Mouse (Mus musculus) heart, embryonic 14.5 days (tissue): ENCODE measurements around the gene Abhd17b. TPM values are rescaled to one million over a fixed set of nuclear protein-coding genes. Genes with fewer than 3 reads are reported as not detected.

Experiments
- ATAC-seq: fragments of 200-750 bp; cut with Nextera tagmentation; 2 replicates; pipeline ENCODE4 v1.8.0; 2017; ENCODE audit warnings: low read depth, moderate TSS enrichment; ENCODE audit not compliant: insufficient number of reproducible peaks, insufficient read depth, low FRiP score
- H3K27ac ChIP-seq, 2 experiments: fragments of 200-500 bp in 1 of 2; fragments of 300-500 bp in 1 of 2; sonication (generic) in 1 of 2; replicated peaks in 1 of 2; 2 replicates each; pipeline ENCODE4 v1.5.1; 2012 to 2014; ENCODE audit warnings: low read depth in 2 of 2, low read length in 2 of 2, control low read depth in 1 of 2, mild to moderate bottlenecking in 1 of 2, mixed read lengths in 1 of 2; ENCODE audit not compliant: control insufficient read depth in 1 of 2, insufficient read depth in 1 of 2
- H3K27me3 ChIP-seq: fragments of 300-500 bp; sonication (generic); 2 replicates; pipeline ENCODE4 v1.6.1; 2014; ENCODE audit warnings: mild to moderate bottlenecking, low read length, control low read depth; ENCODE audit not compliant: control insufficient read depth, insufficient read depth
- H3K36me3 ChIP-seq: fragments of 300-500 bp; sonication (generic); 2 replicates; pipeline ENCODE4 v1.6.1; 2014; ENCODE audit warnings: mild to moderate bottlenecking, control low read depth, low read length, mixed read lengths; ENCODE audit not compliant: control insufficient read depth, insufficient read depth
- H3K4me1 ChIP-seq, 2 experiments: fragments of 200-500 bp in 1 of 2; fragments of 300-500 bp in 1 of 2; sonication (generic) in 1 of 2; 2 replicates each; pipeline ENCODE4 v1.6.1; 2012 to 2014; ENCODE audit warnings: low read length in 2 of 2, control low read depth in 1 of 2, mixed read lengths in 1 of 2; ENCODE audit not compliant: control insufficient read depth in 2 of 2, insufficient read depth in 2 of 2
- H3K4me2 ChIP-seq: fragments of 300-500 bp; sonication (generic); 2 replicates; pipeline ENCODE4 v1.6.1; 2014; ENCODE audit warnings: mild to moderate bottlenecking, low read length
- H3K4me3 ChIP-seq, 2 experiments: fragments of 200-500 bp in 1 of 2; fragments of 300-500 bp in 1 of 2; sonication (generic) in 1 of 2; 2 replicates each; pipeline ENCODE4 v1.5.1; 2012 to 2014; ENCODE audit warnings: low read length in 2 of 2, mild to moderate bottlenecking in 2 of 2, control low read depth in 1 of 2, low read depth in 1 of 2, moderate library complexity in 1 of 2; ENCODE audit not compliant: control insufficient read depth in 1 of 2, insufficient read depth in 1 of 2
- H3K9ac ChIP-seq: fragments of 300-500 bp; sonication (generic); 2 replicates; pipeline ENCODE4 v1.6.1; 2014; ENCODE audit warnings: mild to moderate bottlenecking, low read length
- H3K9me3 ChIP-seq: fragments of 300-500 bp; sonication (generic); 2 replicates; pipeline ENCODE4 v1.6.1; 2016; ENCODE audit warnings: low read length, control low read depth; ENCODE audit not compliant: control insufficient read depth
- WGBS: fragments of 180-500 bp; shearing (Covaris S2); extraction: QIAGEN DNeasy Blood & Tissue Kit; methylation state at CpG from one replicate; pipeline ENCODE4 v1.1.7; 2014; 5-methylcytosine and 5-hydroxymethylcytosine counted together
- polyA plus RNA-seq: library from polyadenylated mRNA; unstranded; fragments of >200 nt; fragmentation: Nextera tagmentation; extraction: Ambion mirVana; gene quantifications from 2 replicates; pipeline ENCODE4 v1.2.1, GENCODE M21; 2014

The Abhd17b gene
- polyA plus RNA-seq, 1 experiment from 2014 or later, result 27.0 TPM

- 92% methylated on average over 10 of the region's 10 CpGs for WGBS
- Histone ChIP-seq H3K4me1 (no peaks in the 10 kb centered on the region), H3K36me3 (peaks cover 57% of the 10 kb centered on the region), H3K9ac (no peak overlapping the region), H3K27me3 (no peaks in the 10 kb centered on the region), H3K4me2 (no peak overlapping the region), H3K9me3 (no peaks in the 10 kb centered on the region), H3K27ac (no peak overlapping the region), H3K4me3 (no peak overlapping the region)
- ATAC-seq, result no peak
Observed at GRCm38 (mm10) chr19:21680986-21681385, 28.0 kb downstream of the Abhd17b start.

DNA sequence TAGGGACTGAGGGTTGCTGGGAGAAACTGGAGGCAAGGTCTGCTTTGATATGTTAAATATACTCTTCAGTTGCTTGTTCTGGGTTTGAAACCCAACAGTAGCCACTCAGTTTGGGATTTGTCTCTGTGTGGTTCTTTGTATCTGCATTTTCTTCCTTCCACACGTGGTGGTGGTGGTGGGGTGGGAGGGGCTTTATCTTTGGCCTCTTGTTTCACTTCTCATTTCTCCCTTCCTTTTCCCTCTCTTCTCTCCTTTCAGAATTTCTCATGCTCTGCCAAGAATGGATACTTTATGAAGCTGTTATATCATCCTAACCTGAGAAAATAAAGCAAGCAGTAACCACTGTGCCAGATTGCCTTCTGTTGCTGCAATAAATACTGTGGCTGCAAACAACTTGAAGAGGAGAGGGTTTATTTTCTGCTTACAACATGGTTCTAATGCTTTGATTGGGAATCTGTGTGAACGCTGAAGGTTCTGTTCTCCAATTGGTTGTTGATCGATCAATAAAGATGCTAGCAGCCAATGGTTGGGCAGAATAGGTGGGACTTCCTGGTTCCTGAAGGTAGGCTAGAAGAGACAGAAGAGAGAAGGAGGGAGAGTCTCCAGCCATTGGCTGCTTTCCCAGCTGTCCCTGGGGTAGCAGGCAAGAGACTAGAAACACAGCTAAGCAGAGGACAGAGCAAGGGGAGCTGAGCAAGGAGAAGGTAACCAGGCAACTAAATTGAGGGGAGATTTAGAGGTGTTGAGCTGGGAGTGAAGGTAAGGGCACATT, 60.5 kb downstream of the Abhd17b start:
- 84% methylated on average over 3 of the region's 3 CpGs for WGBS
- Histone ChIP-seq H3K4me2 (no peak overlapping the region), H3K36me3 (no peaks in the 10 kb centered on the region), H3K4me3 (no peak overlapping the region), H3K27ac (no peak overlapping the region), H3K9ac (no peak overlapping the region), H3K27me3 (no peaks in the 10 kb centered on the region), H3K4me1 (0 out of 4 replicates have a peak, but pooled peaks cover 0 to 3% of the 10 kb centered on the region in 2 experiments), H3K9me3 (no peaks in the 10 kb centered on the region)
- no peak for ATAC-seq

DNA sequence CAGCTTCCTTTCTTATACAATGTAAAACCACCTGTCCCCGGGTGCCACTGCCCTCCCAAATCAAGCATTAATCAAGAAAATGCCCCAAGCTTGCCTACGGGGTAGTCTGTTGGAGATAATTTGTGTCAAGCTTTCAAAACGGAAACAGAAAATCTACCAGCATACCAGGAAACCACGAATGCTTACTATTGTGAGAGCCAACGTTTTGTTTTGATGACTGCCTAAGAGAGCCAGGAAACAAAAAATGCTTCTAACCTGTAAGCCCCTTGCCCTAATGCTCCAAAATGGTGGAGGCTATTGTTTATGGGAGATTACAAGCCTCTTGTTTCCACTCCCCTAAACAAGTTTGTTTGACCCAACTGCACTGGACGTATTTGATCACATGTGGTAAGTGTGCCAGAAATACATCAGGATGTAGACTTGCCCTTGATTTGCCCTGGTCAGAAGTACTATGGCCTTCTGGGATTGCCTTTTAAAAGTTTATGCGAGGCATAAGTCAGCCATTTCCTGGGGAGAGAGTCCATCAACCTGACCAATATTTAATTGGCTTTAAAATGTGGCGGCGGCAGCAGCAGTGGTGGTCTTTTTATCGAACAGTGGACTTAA, 61.4 kb downstream of the Abhd17b start:
- H3K4me3 ChIP-seq, result no peak overlapping the region
- H3K9ac ChIP-seq, result no peak overlapping the region
- no peaks in the 10 kb centered on the region for H3K36me3 ChIP-seq
- H3K27me3 ChIP-seq, result no peaks in the 10 kb centered on the region
- H3K4me2 ChIP-seq, result no peak overlapping the region
- ATAC-seq, result no peak
- 0 out of 4 replicates have a peak, but pooled peaks cover 0 to 3% of the 10 kb centered on the region in 2 experiments for H3K4me1 ChIP-seq
- 74% methylated on average over 10 of the region's 10 CpGs for WGBS
- no peak overlapping the region for H3K27ac ChIP-seq
- H3K9me3 ChIP-seq, result no peaks in the 10 kb centered on the region

GRCm38 (mm10) chr19:21715005-21715442, 62.0 kb downstream of the Abhd17b start:
- Histone ChIP-seq H3K9me3 (no peaks in the 10 kb centered on the region), H3K4me3 (no peak overlapping the region), H3K27ac (no peak overlapping the region), H3K27me3 (no peaks in the 10 kb centered on the region), H3K4me1 (0 out of 4 replicates have a peak, but pooled peaks cover 0 to 3% of the 10 kb centered on the region in 2 experiments), H3K9ac (no peak overlapping the region), H3K36me3 (no peaks in the 10 kb centered on the region), H3K4me2 (no peak overlapping the region)
- WGBS, result 58% methylated on average over 10 of the region's 10 CpGs
- no peak for ATAC-seq

DNA sequence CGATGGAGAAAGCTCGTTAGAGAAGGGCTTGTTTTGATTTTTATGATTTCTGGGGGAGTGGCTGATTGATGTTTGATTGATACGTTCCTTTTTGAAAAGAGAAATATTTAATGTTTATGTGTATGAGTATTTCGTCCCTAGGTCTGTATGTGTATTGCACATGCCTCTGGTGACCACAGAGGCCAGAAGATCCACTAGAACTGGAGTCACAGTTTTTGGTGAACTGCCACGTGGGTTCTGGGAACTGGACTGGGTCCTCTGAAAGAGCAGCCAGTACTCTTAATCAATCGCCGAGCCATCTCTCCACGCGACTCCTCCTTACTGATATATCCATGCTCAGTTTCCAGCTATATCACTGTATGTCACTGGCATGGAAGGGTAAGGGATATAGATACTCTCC, 62.5 kb downstream of the Abhd17b start:
- H3K4me2 ChIP-seq, result no peak overlapping the region

GRCm38 (mm10) chr19:21716456-21716855, 63.5 kb downstream of the Abhd17b start:
- H3K9ac ChIP-seq, result no peak overlapping the region
- no peaks in the 10 kb centered on the region for H3K36me3 ChIP-seq
- no peaks in the 10 kb centered on the region for H3K9me3 ChIP-seq
- no peak overlapping the region for H3K27ac ChIP-seq
- H3K4me3 ChIP-seq, result no peak overlapping the region
- H3K27me3 ChIP-seq, result no peaks in the 10 kb centered on the region
- WGBS, result 85% methylated on average over 3 of the region's 3 CpGs
- no peak overlapping the region for H3K4me2 ChIP-seq
- H3K4me1 ChIP-seq, result 0 out of 4 replicates have a peak, but pooled peaks cover 0 to 3% of the 10 kb centered on the region in 2 experiments
- no peak for ATAC-seq

More for the DNA sequence above, 62.5 kb downstream of the Abhd17b start:
- no peak overlapping the region for H3K9ac ChIP-seq
- no peak overlapping the region for H3K4me3 ChIP-seq
- 0 out of 4 replicates have a peak, but pooled peaks cover 0 to 3% of the 10 kb centered on the region in 2 experiments for H3K4me1 ChIP-seq
- no peaks in the 10 kb centered on the region for H3K9me3 ChIP-seq
- WGBS, result 85% methylated on average over 9 of the region's 9 CpGs
- no peak overlapping the region for H3K27ac ChIP-seq
- H3K36me3 ChIP-seq, result no peaks in the 10 kb centered on the region
- no peaks in the 10 kb centered on the region for H3K27me3 ChIP-seq
- ATAC-seq, result no peak

- Histone ChIP-seq H3K9ac (no peak overlapping the region), H3K9me3 (no peaks in the 10 kb centered on the region), H3K4me3 (no peak overlapping the region), H3K27me3 (no peaks in the 10 kb centered on the region), H3K27ac (no peak overlapping the region), H3K36me3 (no peaks in the 10 kb centered on the region), H3K4me1 (0 out of 4 replicates have a peak, but pooled peaks cover 0 to 3% of the 10 kb centered on the region in 2 experiments), H3K4me2 (no peak overlapping the region)
- WGBS, result 76% methylated on average over 3 of the region's 3 CpGs
- no peak for ATAC-seq
Observed at GRCm38 (mm10) chr19:21719206-21719605, 66.2 kb downstream of the Abhd17b start.
